Mouse (Mus musculus) kidney, adult 2 months (tissue): Measurements from ENCODE around the gene Eml4.

Source experiments
- CTCF ChIP-seq: fragments of 200-500 bp; conservative IDR thresholded peaks from 2 replicates; pipeline ENCODE4 v1.5.1; 2011; ENCODE audit warnings: low read depth, mild to moderate bottlenecking, control low read depth, low read length, moderate library complexity, mixed read lengths; ENCODE audit not compliant: insufficient read depth, insufficient read length
- POLR2A ChIP-seq: fragments of 200-500 bp; IDR thresholded peaks from one replicate; pipeline ENCODE4 v1.6.1; 2011; ENCODE audit warnings: low read depth, low read length, control low read depth

DNA sequence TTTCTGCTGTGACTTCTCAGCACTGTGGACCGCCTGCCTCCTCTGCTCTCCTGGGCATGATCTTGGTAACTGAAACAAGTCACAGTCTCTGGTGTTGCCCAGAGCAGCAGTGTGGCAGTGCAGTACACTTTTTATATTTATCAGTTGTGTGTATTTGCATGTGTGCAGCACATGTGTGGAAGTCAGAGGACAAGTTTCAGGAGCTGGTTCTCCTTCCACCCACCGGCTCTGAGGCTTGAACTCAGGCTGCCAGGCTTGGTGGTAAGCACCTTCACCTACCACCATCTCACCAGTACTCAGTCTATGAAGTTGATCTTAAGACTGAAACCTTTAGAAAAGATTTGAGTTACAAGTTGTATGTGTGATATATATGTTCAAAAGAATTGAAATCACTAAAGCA, 28.6 kb downstream of the Eml4 start:
- TF ChIP-seq POLR2A (no peak), CTCF (no peak)
